15 mouse cellular contexts compared by ENCODE assay signal in the genomic region with DNA sequence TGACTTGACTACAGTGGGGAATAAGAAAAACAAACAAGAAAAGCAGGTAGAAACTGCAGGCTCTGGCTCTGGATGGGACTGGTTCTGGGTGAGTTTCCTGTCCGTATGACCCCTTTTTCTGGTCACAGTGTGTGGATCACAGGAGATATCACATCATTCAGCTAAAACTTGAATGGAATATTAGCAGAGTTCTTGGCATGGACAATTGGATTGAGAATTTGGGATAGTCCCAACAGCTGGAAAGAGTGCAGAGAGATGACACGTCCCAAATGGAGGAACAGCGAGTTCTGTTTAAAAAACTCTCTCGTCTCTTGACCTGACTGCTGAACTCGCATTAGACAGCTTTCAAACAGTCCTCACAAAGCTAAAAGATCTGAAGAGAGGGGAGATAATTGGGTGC.
DNase-seq lines count a peak whose midpoint lies in the region; ATAC-seq and TF ChIP-seq lines count a peak whose summit lies in the region.
"Had no signal": no experiment of that assay in that cellular context is flagged by ENCODE, and none has a peak within 500 bp of the region (broad histone marks: within the 10 kb centered on the region; RNA-seq: fewer than 3 reads in every experiment).

No protein-coding gene starts in this region.

- H3K4me3 ChIP-seq in kidney, embryonic 16.5 days (ENCODE audit: low read length): no peak overlapping the region
- no peak overlapping the region for H3K4me3 ChIP-seq in hindbrain, postnatal 0 days (ENCODE audit: low read length)
- H3K4me3 ChIP-seq in midbrain, embryonic 16.5 days (ENCODE audit: low read depth, low read length): no peak overlapping the region
- H3K4me3 ChIP-seq: embryonic facial prominence, embryonic 12.5 days; hindbrain, embryonic 12.5 days; limb, embryonic 15.5 days had no signal

- no peak overlapping the region; the same call in 1 of the 2 replicates for H3K27ac ChIP-seq in kidney, embryonic 16.5 days (ENCODE audit: low read length)
- no peak overlapping the region for H3K27ac ChIP-seq in hindbrain, postnatal 0 days
- no peak overlapping the region for H3K27ac ChIP-seq in midbrain, embryonic 16.5 days (ENCODE audit: low read length)
- H3K27ac ChIP-seq: embryonic facial prominence, embryonic 12.5 days; hindbrain, embryonic 12.5 days; limb, embryonic 15.5 days had no signal

- H3K9ac ChIP-seq in kidney, embryonic 16.5 days (replicated peaks; ENCODE audit: low read length): no peak overlapping the region
- H3K9ac ChIP-seq in hindbrain, postnatal 0 days (replicated peaks; ENCODE audit: low read length): no peak overlapping the region
- H3K9ac ChIP-seq in midbrain, embryonic 16.5 days (ENCODE audit: low read depth, low read length): no peak overlapping the region
- H3K9ac ChIP-seq: embryonic facial prominence, embryonic 12.5 days; hindbrain, embryonic 12.5 days; limb, embryonic 15.5 days had no signal

- H3K4me1 ChIP-seq in kidney, embryonic 16.5 days (ENCODE audit: insufficient read depth, low read length): no peaks in the 10 kb centered on the region
- no peaks in the 10 kb centered on the region for H3K4me1 ChIP-seq in hindbrain, postnatal 0 days (ENCODE audit: insufficient read depth, low read length)
- H3K4me1 ChIP-seq in midbrain, embryonic 16.5 days (ENCODE audit: control insufficient read depth, insufficient read depth, low read length): no peaks in the 10 kb centered on the region
- H3K4me1 ChIP-seq: embryonic facial prominence, embryonic 12.5 days; hindbrain, embryonic 12.5 days; limb, embryonic 15.5 days had no signal

- DNase-seq in kidney, postnatal 4 days: peak; percentile 31
- peak; percentile 80 for DNase-seq in heart, adult 8-10 months (ENCODE audit: low spot score)
- peak; percentile 23 to 60 for DNase-seq in heart, postnatal 14 days
- peak; percentile 47 for DNase-seq in lung, postnatal 14 days
- no peak for DNase-seq in hindbrain, postnatal 0 days (ENCODE audit: low spot score)
- DNase-seq: adrenal gland, adult 2 months; cerebellum, adult 11-12 months had no signal

- no peak for ATAC-seq in kidney, embryonic 16.5 days (ENCODE audit: low FRiP score, low TSS enrichment)
- no peak for ATAC-seq in hindbrain, postnatal 0 days
- ATAC-seq in midbrain, embryonic 16.5 days: no peak
- no peak for ATAC-seq in megakaryocyte-erythroid progenitor cell, adult 5-6 weeks (replicated peaks; ENCODE audit: low FRiP score, low TSS enrichment, poor library complexity, severe bottlenecking)
- ATAC-seq: CD4-positive, CD25-positive, alpha-beta regulatory T cell, adult 4 months; intestine, embryonic 16.5 days had no signal

- no peak overlapping the region for H3K4me2 ChIP-seq in kidney, embryonic 16.5 days (replicated peaks; ENCODE audit: low read depth, low read length)
- no peak overlapping the region for H3K4me2 ChIP-seq in hindbrain, postnatal 0 days (ENCODE audit: low read depth, low read length)
- no peak overlapping the region for H3K4me2 ChIP-seq in midbrain, embryonic 16.5 days (ENCODE audit: low read length)
- H3K4me2 ChIP-seq: embryonic facial prominence, embryonic 12.5 days; hindbrain, embryonic 12.5 days; limb, embryonic 15.5 days had no signal

- H3K9me3 ChIP-seq in kidney, embryonic 16.5 days (ENCODE audit: low read length): peaks cover 10% of the 10 kb centered on the region; the same call in 1 of the 2 replicates
- H3K9me3 ChIP-seq in hindbrain, postnatal 0 days (ENCODE audit: low read length): peaks cover 5% of the 10 kb centered on the region; the same call in 1 of the 2 replicates
- H3K9me3 ChIP-seq in midbrain, embryonic 16.5 days (replicated peaks; ENCODE audit: control insufficient read depth, low read length, poor library complexity, severe bottlenecking): peaks cover 7% of the 10 kb centered on the region
- H3K9me3 ChIP-seq: embryonic facial prominence, embryonic 12.5 days; hindbrain, embryonic 12.5 days; limb, embryonic 15.5 days had no signal

- no peaks in the 10 kb centered on the region for H3K27me3 ChIP-seq in kidney, embryonic 16.5 days (ENCODE audit: insufficient read depth, low read length)
- no peaks in the 10 kb centered on the region for H3K27me3 ChIP-seq in hindbrain, postnatal 0 days (ENCODE audit: insufficient read depth, low read length)
- H3K27me3 ChIP-seq in midbrain, embryonic 16.5 days (ENCODE audit: control insufficient read depth, insufficient read depth, low read depth, low read length): no peaks in the 10 kb centered on the region
- H3K27me3 ChIP-seq: embryonic facial prominence, embryonic 12.5 days; hindbrain, embryonic 12.5 days; limb, embryonic 15.5 days had no signal

- intact Hi-C loops in heart, postnatal 14 days (cut with DNase I): no loop called here

- H3K36me3 ChIP-seq in kidney, embryonic 16.5 days (ENCODE audit: insufficient read depth, low read length): no peaks in the 10 kb centered on the region
- no peaks in the 10 kb centered on the region for H3K36me3 ChIP-seq in hindbrain, postnatal 0 days (ENCODE audit: insufficient read depth, low read length)
- H3K36me3 ChIP-seq in midbrain, embryonic 16.5 days (ENCODE audit: control insufficient read depth, insufficient read depth, low read length): no peaks in the 10 kb centered on the region
- H3K36me3 ChIP-seq: embryonic facial prominence, embryonic 12.5 days; hindbrain, embryonic 12.5 days; limb, embryonic 15.5 days had no signal

- 75% methylated on average over 5 of the region's 5 CpGs for WGBS in kidney, embryonic 16.5 days
- 81% methylated on average over 5 of the region's 5 CpGs for WGBS in hindbrain, postnatal 0 days
- WGBS in midbrain, embryonic 16.5 days: 90% methylated on average over 5 of the region's 5 CpGs

- TF ChIP-seq CTCF in hindbrain, postnatal 0 days (IDR thresholded peaks at IDR 0.05; ENCODE audit: low read depth): no peak
